In the genomic region with DNA sequence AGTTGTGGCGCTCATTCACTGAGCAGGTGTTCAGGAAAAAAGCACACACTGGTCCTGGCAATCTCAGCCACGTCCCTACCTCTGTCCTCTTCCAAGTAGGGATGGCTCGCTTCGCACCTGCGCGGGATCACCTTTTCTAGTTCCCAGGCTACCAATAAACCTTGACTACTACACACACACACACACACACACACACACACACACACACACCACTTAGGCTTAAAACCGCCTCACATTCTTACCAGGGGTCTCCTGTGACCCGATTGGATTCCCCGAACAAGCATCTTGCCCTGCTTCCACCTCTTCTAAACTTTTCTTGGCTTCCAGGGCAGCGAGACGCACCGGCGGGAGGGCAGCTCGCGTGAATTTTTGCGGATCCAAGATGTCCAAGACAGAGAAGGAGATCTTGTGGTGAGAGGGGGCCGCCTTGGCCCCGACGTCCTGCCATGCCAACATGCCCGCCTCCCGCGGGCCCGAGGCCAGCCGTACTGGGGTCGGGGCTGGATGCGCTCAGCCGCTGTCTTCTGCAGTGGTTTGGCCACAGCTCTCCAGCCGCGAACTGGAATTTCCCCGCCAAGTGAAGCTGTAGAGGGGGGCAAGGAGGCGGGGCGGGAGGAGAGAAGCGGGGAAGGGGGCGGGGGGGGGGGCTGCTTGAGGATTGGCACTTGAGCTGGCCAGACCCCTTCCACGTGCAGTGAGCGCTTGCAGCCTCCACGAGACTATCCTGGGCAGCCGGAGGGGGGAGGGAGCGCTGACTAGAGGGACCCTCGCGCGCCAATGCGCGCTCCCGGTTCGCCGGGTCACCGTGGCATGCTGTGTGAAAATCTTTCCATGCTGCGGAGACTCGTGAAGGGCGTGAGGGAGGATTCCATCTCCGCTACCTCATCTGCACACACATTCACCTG, we compare ENCODE assay signal across 10 mouse cellular contexts. TPM values are rescaled to one million over a fixed set of nuclear protein-coding genes. Genes with fewer than 3 reads are reported as not detected.
DNase-seq lines count a peak whose midpoint lies in the region; ATAC-seq and TF ChIP-seq lines count a peak whose summit lies in the region.
"Had no signal": no experiment of that assay in that cellular context is flagged by ENCODE, and none has a peak within 500 bp of the region (broad histone marks: within the 10 kb centered on the region; RNA-seq: fewer than 3 reads in every experiment).

TSS of gene Nkx1-2 (minus strand) at position 567 of the 905 bp plus-strand sequence.

- no peak for ATAC-seq in heart, embryonic 14.5 days (ENCODE audit: insufficient number of reproducible peaks, insufficient read depth, low FRiP score, low read depth)
- ATAC-seq in midbrain, embryonic 13.5 days: no peak
- no peak for ATAC-seq in erythroblast, adult 5-6 weeks (replicated peaks; ENCODE audit: low FRiP score, poor library complexity, severe bottlenecking)

- peaks cover 85% of the 10 kb centered on the region for H3K27me3 ChIP-seq in heart, embryonic 14.5 days (ENCODE audit: control insufficient read depth, insufficient read depth, low read length)
- peaks cover 100% of the 10 kb centered on the region for H3K27me3 ChIP-seq in hindbrain, embryonic 10.5 days (ENCODE audit: insufficient read depth, poor library complexity, severe bottlenecking)
- H3K27me3 ChIP-seq in midbrain, embryonic 13.5 days: peaks cover 94% of the 10 kb centered on the region

- in situ Hi-C loops in ES-E14 (cut with MboI; ENCODE audit: low sequenced_read_pairs in 2 of 2, unreplicated experiment in 2 of 2): loop anchor here (10.0 kb wide), 1 partner anchor 1045 kb away; no protein-coding TSS in a partner anchor

- no peak within 1 kb of the TSS for H3K27ac ChIP-seq in heart, embryonic 14.5 days (replicated peaks in 1 of 2; ENCODE audit: control insufficient read depth in 1 of 2, insufficient read depth in 1 of 2, low read depth in 2 of 2, low read length in 2 of 2)
- no peak within 1 kb of the TSS for H3K27ac ChIP-seq in ES-E14 (ENCODE audit: insufficient read depth, low read depth, low read length, poor library complexity, severe bottlenecking)
- H3K27ac ChIP-seq in hindbrain, embryonic 10.5 days: peak within 1 kb of the TSS; percentile 50; the same call in 1 of the 2 replicates
- H3K27ac ChIP-seq in midbrain, embryonic 13.5 days: no peak within 1 kb of the TSS

- peaks cover 5 to 23% of the 10 kb centered on the region in 2 experiments for H3K4me1 ChIP-seq in heart, embryonic 14.5 days (ENCODE audit: control insufficient read depth in 2 of 2, insufficient read depth in 2 of 2, low read length in 2 of 2)
- H3K4me1 ChIP-seq in ES-E14 (ENCODE audit: control insufficient read depth in 2 of 2, insufficient read depth in 2 of 2, low read length in 2 of 2, poor library complexity in 1 of 2): peaks cover 3 to 5% of the 10 kb centered on the region in 2 experiments; a peak in 3 of 4 replicates
- peaks cover 53% of the 10 kb centered on the region for H3K4me1 ChIP-seq in hindbrain, embryonic 10.5 days (replicated peaks)
- H3K4me1 ChIP-seq in midbrain, embryonic 13.5 days (replicated peaks): peaks cover 49% of the 10 kb centered on the region

- DNase-seq in heart, postnatal 4 days: no peak
- DNase-seq in ES-E14 (ENCODE audit: low read depth, low spot score): no peak
- peak; percentile 59 for DNase-seq in hindbrain, embryonic 10.5 days (ENCODE audit: low spot score)
- DNase-seq in yolk sac, embryonic 10.5 days (ENCODE audit: low spot score): no peak
- no peak for DNase-seq in cerebellum, adult 8-10 months
- DNase-seq: heart, postnatal 36 days had no signal

- H3K9me3 ChIP-seq in heart, embryonic 14.5 days (ENCODE audit: control insufficient read depth, low read length): no peaks in the 10 kb centered on the region
- H3K9me3 ChIP-seq in ES-E14 (ENCODE audit: control insufficient read depth, insufficient read depth, low read depth, low read length): no peaks in the 10 kb centered on the region
- H3K9me3 ChIP-seq in hindbrain, embryonic 10.5 days: no peaks in the 10 kb centered on the region
- no peaks in the 10 kb centered on the region for H3K9me3 ChIP-seq in midbrain, embryonic 13.5 days

- peak within 1 kb of the TSS; percentile 91 for H3K4me2 ChIP-seq in heart, embryonic 14.5 days (ENCODE audit: low read length)
- H3K4me2 ChIP-seq in midbrain, embryonic 13.5 days (replicated peaks): peak within 1 kb of the TSS; percentile 65

- WGBS in heart, embryonic 14.5 days: under 1% methylated on average over 48 of the region's 52 CpGs
- under 1% methylated on average over 52 of the region's 52 CpGs for WGBS in hindbrain, embryonic 10.5 days
- WGBS in midbrain, embryonic 13.5 days: under 1% methylated on average over 47 of the region's 52 CpGs

- H3K9ac ChIP-seq in heart, embryonic 14.5 days (ENCODE audit: low read length): 0 out of 2 replicates have a peak within 1 kb of the TSS, but pooled peaks have one; percentile 14
- no peak within 1 kb of the TSS for H3K9ac ChIP-seq in ES-E14 (ENCODE audit: insufficient read depth, low read depth, low read length, poor library complexity, severe bottlenecking)
- H3K9ac ChIP-seq in midbrain, embryonic 13.5 days (replicated peaks): no peak within 1 kb of the TSS; the same call in 1 of the 2 replicates

- H3K4me3 ChIP-seq in heart, embryonic 14.5 days (ENCODE audit: control insufficient read depth in 1 of 2, insufficient read depth in 1 of 2, low read depth in 1 of 2, low read length in 2 of 2): peak within 1 kb of the TSS; percentile 38 to 58
- H3K4me3 ChIP-seq in ES-E14 (ENCODE audit: insufficient read depth in 1 of 2, low read depth in 1 of 2, low read length in 2 of 2, poor library complexity in 1 of 2, severe bottlenecking in 1 of 2): peak within 1 kb of the TSS; percentile 51 to 67
- H3K4me3 ChIP-seq in hindbrain, embryonic 10.5 days: peak within 1 kb of the TSS; percentile 56
- peak within 1 kb of the TSS; percentile 45 for H3K4me3 ChIP-seq in midbrain, embryonic 13.5 days (replicated peaks)

- H3K36me3 ChIP-seq in heart, embryonic 14.5 days (ENCODE audit: control insufficient read depth, insufficient read depth, low read length): no peaks in the 10 kb centered on the region
- H3K36me3 ChIP-seq in ES-E14 (ENCODE audit: control insufficient read depth, insufficient read depth, low read length, poor library complexity, severe bottlenecking): no peaks in the 10 kb centered on the region
- H3K36me3 ChIP-seq in hindbrain, embryonic 10.5 days: no peaks in the 10 kb centered on the region
- no peaks in the 10 kb centered on the region for H3K36me3 ChIP-seq in midbrain, embryonic 13.5 days
- H3K36me3 ChIP-seq: G1E had no signal

TF ChIP-seq in ES-E14, 5 proteins besides CTCF, POLR2A, EP300 and RAD21:
- TF ChIP-seq MAFK (IDR thresholded peaks at IDR 0.05; ENCODE audit: insufficient read depth, low read depth, low read length): no peak
- TF ChIP-seq ZC3H11A (IDR thresholded peaks at IDR 0.05; ENCODE audit: borderline replicate concordance, low read depth, low read length): no peak
- TF ChIP-seq ZNF384 (IDR thresholded peaks at IDR 0.05; ENCODE audit: low read depth, low read length): no peak
- no peak for TF ChIP-seq HCFC1 (IDR thresholded peaks at IDR 0.05; ENCODE audit: borderline replicate concordance, insufficient read depth, low read length)
- no peak for TF ChIP-seq CHD2 (IDR thresholded peaks at IDR 0.05; ENCODE audit: low read depth, low read length)
TF ChIP-seq in ES-E14: peak in this region for 0.

RNA-seq across cellular contexts. Expression of gene Nkx1-2, which starts in this region (rescaled TPM):
- not detected in 2 replicates for polyA plus RNA-seq in heart, embryonic 14.5 days (2014; fragmentation: Nextera tagmentation; extraction: Ambion mirVana)
- not detected for total RNA-seq in heart, postnatal 4 days (2021)
- total RNA-seq in ES-E14 (2012; rRNA removed): 0.58 and 0.80 TPM in 2 replicates
- 1.1 and 1.3 TPM in 2 replicates for polyA plus RNA-seq in hindbrain, embryonic 10.5 days (2016; fragmentation: Nextera tagmentation; extraction: Ambion mirVana)
- 0.82 and 0.97 TPM in 2 replicates for polyA plus RNA-seq in midbrain, embryonic 13.5 days (2015; fragmentation: Nextera tagmentation; extraction: Ambion mirVana)
- total RNA-seq in erythroblast, adult 5-6 weeks (2015; ENCODE audit: low replicate concordance): not detected in 2 replicates
- not detected in 2 replicates for total RNA-seq in erythroblast, adult 5-6 weeks (2017; ENCODE audit: low replicate concordance)
- total RNA-seq: heart, postnatal 36 days had no signal
- polyA plus RNA-seq: G1E had no signal
